Mouse (Mus musculus) midbrain, embryonic 14.5 days (tissue): Measurements from ENCODE around the gene Olfr49. TPM values are rescaled to one million over a fixed set of nuclear protein-coding genes. Genes with fewer than 3 reads are reported as not detected.
A peak's percentile ranks its signal among the peaks of the same experiment; 100 is the strongest.

ENCODE experiments used
- ATAC-seq: fragments of 200-750 bp; cut with Nextera tagmentation; 2 replicates; pipeline ENCODE4 v1.8.0; 2017; ENCODE audit warnings: moderate number of reproducible peaks, moderate library complexity; ENCODE audit not compliant: low FRiP score, low TSS enrichment
- DNase-seq: peaks from one replicate; pipeline ENCODE4 v3.0.0-alpha.2; 2015
- H3K27ac ChIP-seq: fragments of 300-500 bp; sonication (generic); replicated peaks from 2 replicates; pipeline ENCODE4 v1.5.1; 2014; ENCODE audit warnings: mild to moderate bottlenecking, low read depth, low read length, moderate library complexity
- H3K27me3 ChIP-seq: fragments of 300-500 bp; sonication (generic); 2 replicates; pipeline ENCODE4 v1.6.1; 2014; ENCODE audit warnings: low read length, control low read depth, mixed read lengths; ENCODE audit not compliant: control insufficient read depth, insufficient read depth
- H3K36me3 ChIP-seq: fragments of 300-500 bp; sonication (generic); 2 replicates; pipeline ENCODE4 v1.6.1; 2014; ENCODE audit warnings: low read length, control low read depth; ENCODE audit not compliant: control insufficient read depth, insufficient read depth
- H3K4me1 ChIP-seq: fragments of 300-500 bp; sonication (generic); 2 replicates; pipeline ENCODE4 v1.6.1; 2014; ENCODE audit warnings: mild to moderate bottlenecking, antibody characterized with exemption, low read length, control low read depth; ENCODE audit not compliant: control insufficient read depth, insufficient read depth
- H3K4me2 ChIP-seq: fragments of 300-500 bp; sonication (generic); 2 replicates; pipeline ENCODE4 v1.6.1; 2014; ENCODE audit warnings: mild to moderate bottlenecking, low read length, moderate library complexity
- H3K4me3 ChIP-seq: fragments of 300-500 bp; sonication (generic); replicated peaks from 2 replicates; pipeline ENCODE4 v1.5.1; 2014; ENCODE audit warnings: low read depth, low read length
- H3K9ac ChIP-seq: fragments of 300-500 bp; sonication (generic); replicated peaks from 2 replicates; pipeline ENCODE4 v1.6.1; 2014; ENCODE audit warnings: mild to moderate bottlenecking, low read length, moderate library complexity
- H3K9me3 ChIP-seq: fragments of 300-500 bp; sonication (generic); 2 replicates; pipeline ENCODE4 v1.6.1; 2016; ENCODE audit warnings: low read length, control low read depth, mixed read lengths; ENCODE audit not compliant: control insufficient read depth
- WGBS: fragments of 180-500 bp; shearing (Covaris S2); extraction: QIAGEN DNeasy Blood & Tissue Kit; methylation state at CpG from one replicate; pipeline ENCODE4 v1.1.7; 2014; 5-methylcytosine and 5-hydroxymethylcytosine counted together
- polyA plus RNA-seq: library from polyadenylated mRNA; unstranded; fragments of >200 nt; fragmentation: Nextera tagmentation; extraction: Ambion mirVana; gene quantifications from 2 replicates; pipeline ENCODE4 v1.2.1, GENCODE M21; 2014

Gene Olfr49
- polyA plus RNA-seq: not detected in 2 replicates

DNA sequence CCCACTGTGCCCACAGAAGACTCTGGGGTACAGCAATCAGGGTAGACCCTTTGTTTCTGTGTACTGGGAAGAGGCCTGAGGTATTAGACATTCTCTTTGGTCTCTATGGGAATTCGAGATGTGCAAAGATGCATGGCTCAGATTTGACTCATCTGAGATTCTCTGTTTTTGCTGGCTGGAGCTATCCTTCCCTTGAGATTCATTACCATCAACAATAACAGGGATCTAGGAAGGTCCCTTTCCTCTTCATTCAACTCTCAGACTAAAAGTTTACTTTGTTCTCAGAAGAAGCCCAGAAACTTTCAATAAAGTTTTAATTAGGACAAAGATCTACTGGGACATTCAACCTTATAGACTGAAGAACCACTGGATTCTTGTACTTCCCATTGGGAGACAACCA is at the start of gene Olfr49:
Gene Olfr49 (minus strand): TSS at position 101 of the 400 bp plus-strand sequence.
- Histone ChIP-seq H3K4me2 (no peak within 1 kb of the TSS), H3K9ac (no peak within 1 kb of the TSS), H3K27me3 (no peaks in the 10 kb centered on the region), H3K36me3 (no peaks in the 10 kb centered on the region), H3K9me3 (no peaks in the 10 kb centered on the region; the same call in 1 of the 2 replicates), H3K27ac (no peak within 1 kb of the TSS), H3K4me1 (no peaks in the 10 kb centered on the region), H3K4me3 (no peak within 1 kb of the TSS)
- no peak for DNase-seq
- 75% methylated on average over 1 of the region's 1 CpGs for WGBS
- no peak for ATAC-seq

DNA sequence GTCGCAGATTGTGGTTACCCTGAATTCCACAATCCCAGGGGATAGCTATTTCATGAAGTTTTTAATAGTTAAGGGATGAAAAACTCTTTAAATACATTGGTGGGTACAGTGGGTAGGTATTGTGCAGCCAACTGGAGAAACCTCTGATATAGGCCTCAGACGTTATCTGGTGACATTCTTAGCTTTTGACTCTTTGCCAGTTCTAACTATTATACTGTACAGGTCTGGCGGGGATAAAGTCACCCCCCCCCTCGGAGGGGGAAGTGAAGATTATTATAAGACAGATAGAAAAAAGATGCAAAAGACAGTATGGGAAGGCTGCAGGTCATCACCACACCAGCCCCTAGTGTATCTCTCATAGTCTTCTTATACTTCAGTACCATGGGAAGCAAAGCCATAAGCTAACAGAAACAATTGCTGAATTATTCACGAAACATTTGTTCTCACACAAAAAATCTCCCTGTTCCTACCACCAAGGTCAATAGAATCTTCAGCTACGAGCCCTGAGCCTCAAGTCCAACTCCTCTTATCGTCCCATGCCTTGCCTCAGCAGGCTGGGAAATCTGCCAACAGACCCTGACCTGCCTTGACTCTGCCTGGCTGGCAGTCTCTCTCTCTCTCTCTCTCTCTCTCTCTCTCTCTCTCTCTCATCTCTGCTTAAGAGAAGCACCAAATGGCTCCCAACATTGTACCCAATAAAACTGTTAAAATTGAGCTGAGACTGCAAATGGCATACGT is 48.9 kb upstream of the Olfr49 start:
- no peaks in the 10 kb centered on the region for H3K36me3 ChIP-seq
- WGBS: 80% methylated on average over 8 of the region's 8 CpGs
- no peak overlapping the region for H3K4me3 ChIP-seq
- H3K4me1 ChIP-seq: no peaks in the 10 kb centered on the region
- H3K27ac ChIP-seq: no peak overlapping the region
- no peak overlapping the region for H3K9ac ChIP-seq
- H3K27me3 ChIP-seq: no peaks in the 10 kb centered on the region
- H3K4me2 ChIP-seq: no peak overlapping the region
- no peak for ATAC-seq
- no peaks in the 10 kb centered on the region for H3K9me3 ChIP-seq
- peak; percentile 12 for DNase-seq

DNA sequence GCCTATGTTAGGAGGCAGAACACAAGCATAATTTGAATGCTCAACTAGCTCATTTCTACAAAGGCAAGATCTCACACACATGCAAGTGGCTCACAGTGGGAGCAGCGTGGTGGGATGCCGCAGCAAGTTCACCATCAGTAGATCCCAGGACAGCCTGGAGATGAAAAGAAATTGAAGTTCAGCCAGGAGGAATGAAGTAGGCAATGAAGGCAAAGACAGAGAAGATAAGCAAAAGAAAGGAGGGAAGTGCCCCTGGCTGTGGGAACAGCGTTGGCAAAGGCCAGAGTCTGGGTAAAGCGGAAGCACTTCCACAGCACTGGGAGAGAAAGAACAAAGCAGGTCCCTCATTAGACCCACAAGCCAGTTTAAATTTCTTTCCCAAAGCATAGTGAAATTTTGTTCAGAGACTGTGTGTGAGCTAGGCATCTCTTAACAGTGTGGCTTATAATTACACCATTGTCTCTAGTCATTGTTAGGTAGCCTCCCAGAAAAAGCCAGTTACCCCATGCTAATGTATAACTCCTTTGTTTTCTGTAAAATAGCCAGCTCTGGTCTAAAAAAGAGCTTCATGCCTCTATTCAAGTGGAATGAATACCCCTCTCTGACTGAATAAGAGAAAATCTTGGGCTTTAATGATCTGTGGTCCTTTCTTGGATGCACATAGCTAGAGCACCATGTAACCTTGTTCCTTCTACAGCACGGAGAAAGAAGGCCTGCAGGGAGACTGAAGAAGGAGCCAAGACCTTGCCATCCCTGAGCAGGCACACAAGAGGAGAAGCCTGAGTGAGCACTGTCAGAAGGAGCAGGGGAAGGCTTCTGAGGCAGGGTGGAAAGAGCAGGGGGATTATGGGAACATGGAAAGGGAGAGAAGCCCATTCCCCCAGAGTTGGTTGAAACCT is 47.7 kb upstream of the Olfr49 start:
- Histone ChIP-seq H3K4me3 (no peak overlapping the region), H3K9ac (no peak overlapping the region), H3K27me3 (no peaks in the 10 kb centered on the region), H3K9me3 (no peaks in the 10 kb centered on the region), H3K4me2 (no peak overlapping the region), H3K27ac (peak overlapping the region; percentile 45; the same call in 1 of the 2 replicates), H3K36me3 (no peaks in the 10 kb centered on the region), H3K4me1 (no peaks in the 10 kb centered on the region)
- DNase-seq (peak; percentile 16), ATAC-seq (no peak)
- 49% methylated on average over 5 of the region's 5 CpGs for WGBS

DNA sequence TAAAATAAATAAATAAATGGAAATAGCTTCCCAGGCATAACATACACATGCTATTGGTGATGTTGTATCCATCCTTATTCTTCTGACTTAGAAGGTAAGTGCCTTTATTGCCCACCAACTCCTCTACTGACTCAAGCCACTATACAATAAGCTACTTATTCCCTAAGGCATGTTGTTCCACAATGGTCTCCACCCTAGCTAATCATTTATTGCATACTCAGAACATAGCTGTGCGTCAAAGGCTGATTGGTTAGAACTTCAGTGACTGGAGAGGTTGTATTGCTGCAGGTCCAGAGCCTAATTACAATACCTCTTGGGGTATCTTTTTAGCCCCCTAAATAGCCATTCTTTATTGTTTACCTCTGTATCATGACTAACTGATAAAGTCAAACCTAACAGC is 46.4 kb upstream of the Olfr49 start:
- Histone ChIP-seq H3K4me3 (no peak overlapping the region), H3K9me3 (no peaks in the 10 kb centered on the region), H3K4me2 (no peak overlapping the region), H3K4me1 (no peaks in the 10 kb centered on the region), H3K27me3 (no peaks in the 10 kb centered on the region), H3K36me3 (no peaks in the 10 kb centered on the region), H3K27ac (no peak overlapping the region), H3K9ac (no peak overlapping the region)
- ATAC-seq (no peak), DNase-seq (no peak)
- 87% methylated on average over 1 of the region's 1 CpGs for WGBS

DNA sequence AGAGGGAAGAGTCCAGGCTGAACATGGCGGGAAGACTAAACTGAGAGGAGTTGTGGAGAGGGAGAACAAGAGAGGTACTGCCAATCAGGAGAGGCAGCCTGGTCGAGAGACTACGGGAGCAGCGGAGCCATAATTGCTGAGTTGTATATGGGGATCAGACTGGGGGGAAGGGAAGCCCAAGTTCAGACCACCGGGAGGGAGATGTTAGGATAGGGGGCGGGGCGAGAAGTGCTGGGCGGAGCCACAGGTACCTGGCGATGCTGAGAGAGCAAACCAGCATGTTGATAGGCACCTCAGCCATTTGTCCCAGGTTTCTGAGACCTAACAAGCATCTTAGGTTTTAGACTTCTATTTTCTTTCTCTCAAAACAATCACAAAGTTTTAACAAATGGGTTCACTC is 44.5 kb upstream of the Olfr49 start:
- Histone ChIP-seq H3K4me1 (no peaks in the 10 kb centered on the region), H3K4me2 (no peak overlapping the region), H3K4me3 (no peak overlapping the region), H3K27me3 (no peaks in the 10 kb centered on the region), H3K9me3 (no peaks in the 10 kb centered on the region), H3K27ac (no peak overlapping the region), H3K36me3 (no peaks in the 10 kb centered on the region), H3K9ac (no peak overlapping the region)
- WGBS: 56% methylated on average over 9 of the region's 9 CpGs
- DNase-seq (no peak), ATAC-seq (no peak)

DNA sequence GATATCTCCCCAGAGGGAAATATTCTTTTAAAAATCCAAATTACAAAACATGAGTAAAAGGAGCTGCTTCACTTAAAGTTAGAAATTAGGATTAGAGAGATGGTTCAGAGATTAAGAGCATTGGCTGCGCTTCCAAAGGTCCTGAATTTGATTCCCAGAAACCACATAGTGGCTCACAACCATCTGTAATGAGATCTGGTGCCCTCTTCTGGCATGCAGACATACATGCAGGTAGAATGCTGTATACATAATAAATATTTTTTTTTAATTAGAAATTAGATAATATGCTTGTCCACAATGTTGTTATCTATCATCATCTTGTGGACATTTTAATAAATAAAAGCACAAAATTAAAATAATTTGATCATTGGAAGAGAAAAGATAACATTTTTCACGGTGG is 43.8 kb upstream of the Olfr49 start:
- no peak overlapping the region for H3K27ac ChIP-seq
- H3K4me1 ChIP-seq: no peaks in the 10 kb centered on the region
- H3K36me3 ChIP-seq: no peaks in the 10 kb centered on the region
- H3K9me3 ChIP-seq: no peaks in the 10 kb centered on the region
- no peaks in the 10 kb centered on the region for H3K27me3 ChIP-seq
- no peak for DNase-seq
- no peak overlapping the region for H3K4me3 ChIP-seq
- ATAC-seq: no peak
- 93% methylated on average over 2 of the region's 2 CpGs for WGBS
- H3K4me2 ChIP-seq: no peak overlapping the region
- no peak overlapping the region for H3K9ac ChIP-seq

DNA sequence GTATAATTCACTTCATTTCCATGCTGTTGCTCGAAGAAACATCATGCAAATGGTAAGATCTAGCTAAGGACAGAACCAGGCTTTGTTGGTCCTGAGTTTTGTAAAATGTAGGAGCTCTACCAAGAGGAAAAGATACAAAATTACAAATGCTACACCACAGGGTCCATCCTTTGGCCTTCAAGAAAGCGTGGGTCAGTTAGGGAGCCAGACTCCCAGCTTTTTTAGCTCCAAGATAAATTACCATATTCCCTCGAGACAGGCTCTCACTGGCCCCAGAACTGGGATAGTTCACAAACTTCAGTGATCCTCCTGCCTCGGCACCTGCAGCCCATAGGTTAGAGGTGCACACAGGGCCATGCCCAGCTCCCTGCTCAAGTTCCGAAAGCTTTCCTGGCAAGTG is 39.7 kb upstream of the Olfr49 start:
- H3K9me3 ChIP-seq: 0 out of 2 replicates have a peak, but pooled peaks cover 2% of the 10 kb centered on the region

DNA sequence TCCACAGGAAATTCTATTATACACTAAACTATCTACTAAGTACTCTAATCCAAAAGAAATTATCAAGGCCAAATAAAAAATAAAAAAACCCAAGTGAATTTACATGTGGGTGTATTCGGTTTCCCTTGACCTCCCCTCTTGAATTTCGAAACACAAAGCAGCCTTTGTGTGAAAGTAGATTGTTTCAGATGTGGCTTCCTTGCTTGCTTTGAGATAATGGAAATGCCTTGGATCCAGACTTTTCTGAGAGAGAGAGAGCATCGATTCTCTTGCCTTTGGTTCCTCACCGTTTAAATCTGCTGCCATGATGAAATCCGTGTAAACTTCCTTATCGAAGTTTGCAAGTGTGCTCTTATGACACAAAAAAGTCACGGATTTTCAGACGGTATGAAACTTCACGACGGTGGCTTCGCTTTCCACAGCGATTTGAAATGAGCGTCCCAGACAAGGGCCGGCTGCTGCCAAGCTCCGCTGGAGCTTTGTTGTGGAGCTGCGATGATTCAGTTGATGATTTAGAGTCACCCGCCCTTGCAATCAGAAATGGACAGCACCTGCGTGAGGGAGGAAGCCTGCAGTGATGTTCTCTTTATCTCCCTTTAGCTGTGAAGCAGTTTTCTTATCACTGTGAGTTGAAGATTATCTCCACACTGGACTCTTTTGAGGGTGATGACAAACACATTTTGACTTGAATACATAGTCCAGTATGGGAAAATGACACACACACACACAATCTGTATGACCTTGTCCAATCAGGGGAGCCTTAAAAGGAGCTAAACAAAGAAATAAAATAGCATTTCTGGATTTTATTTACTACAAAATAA is 37.0 kb upstream of the Olfr49 start:
- Histone ChIP-seq H3K9me3 (0 out of 2 replicates have a peak, but pooled peaks cover 2% of the 10 kb centered on the region), H3K9ac (no peak overlapping the region), H3K4me1 (no peaks in the 10 kb centered on the region), H3K27ac (no peak overlapping the region), H3K4me2 (no peak overlapping the region), H3K27me3 (no peaks in the 10 kb centered on the region), H3K4me3 (no peak overlapping the region), H3K36me3 (no peaks in the 10 kb centered on the region)
- ATAC-seq (no peak), DNase-seq (peak; percentile 7)
- 58% methylated on average over 18 of the region's 18 CpGs for WGBS

More for the DNA sequence above, 39.7 kb upstream of the Olfr49 start:
- Histone ChIP-seq H3K4me2 (no peak overlapping the region), H3K4me3 (no peak overlapping the region), H3K4me1 (no peaks in the 10 kb centered on the region), H3K27me3 (no peaks in the 10 kb centered on the region), H3K36me3 (no peaks in the 10 kb centered on the region), H3K27ac (no peak overlapping the region), H3K9ac (no peak overlapping the region)
- ATAC-seq (no peak), DNase-seq (no peak)
- 82% methylated on average over 5 of the region's 5 CpGs for WGBS
